Mouse (Mus musculus) ES-Bruce4 (cell line): ENCODE data around the gene Gadd45g.

Source experiments
- CTCF ChIP-seq: IDR thresholded peaks from one replicate; pipeline ENCODE4 v1.8.1; 2011; ENCODE audit warnings: low read depth, low read length
- POLR2A ChIP-seq: IDR thresholded peaks from one replicate; pipeline ENCODE4 v1.8.1; 2011; ENCODE audit warnings: low read length; ENCODE audit not compliant: insufficient read depth

DNA sequence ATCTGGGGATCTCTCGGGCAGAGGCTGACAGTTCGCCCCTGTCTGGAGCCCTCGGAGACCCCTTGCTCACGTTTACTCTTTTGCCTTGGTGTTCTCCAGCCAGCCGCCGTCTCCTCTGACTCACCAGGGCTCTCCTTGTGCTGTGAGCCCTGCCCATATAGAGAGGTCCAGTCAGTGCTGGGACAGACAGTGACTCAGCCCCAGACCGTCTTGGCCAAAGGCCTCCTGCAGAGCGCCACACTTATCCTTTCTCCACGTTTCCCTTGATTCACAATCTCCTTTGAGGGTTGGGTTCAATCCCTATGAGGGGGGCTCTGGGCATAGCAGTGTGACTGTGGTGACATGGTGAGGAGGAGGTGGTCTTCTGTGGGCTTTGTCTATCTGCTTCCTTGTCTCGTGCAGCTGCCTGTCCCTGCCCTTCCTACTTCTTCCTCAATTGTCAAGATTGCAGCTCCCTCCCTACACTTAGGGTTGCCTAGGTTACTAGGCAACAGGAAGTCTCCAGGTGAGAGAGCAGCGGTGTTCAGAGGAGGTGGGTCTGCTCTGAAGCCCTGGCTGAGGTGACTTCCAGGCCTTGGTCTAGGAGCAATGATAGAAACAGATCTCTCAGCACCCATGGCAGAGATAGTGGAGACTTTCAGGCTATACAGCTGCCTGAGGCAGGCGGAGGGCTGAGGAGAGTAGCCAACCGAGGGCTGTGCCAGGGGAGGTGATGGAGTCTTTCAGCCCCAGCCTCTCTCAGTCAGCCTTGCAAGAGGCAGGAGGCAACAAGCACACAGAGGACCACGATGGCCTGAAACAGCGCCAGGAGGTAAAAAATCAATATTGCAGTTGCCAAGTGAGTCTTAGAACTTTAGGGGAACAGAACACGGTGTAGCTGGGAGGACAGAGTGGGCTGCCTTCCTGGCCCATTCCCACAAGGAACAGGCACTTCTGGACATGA is 7.1 kb downstream of the Gadd45g start:
- TF ChIP-seq CTCF (no peak), POLR2A (no peak)
